Mouse (Mus musculus): Measurements from ENCODE around the gene Otp. TPM values are rescaled to one million over a fixed set of nuclear protein-coding genes. Genes with fewer than 3 reads are reported as not detected.

Gene Otp
- polyA plus RNA-seq, 1 experiment from 2014 or later = 15.8 TPM

DNA sequence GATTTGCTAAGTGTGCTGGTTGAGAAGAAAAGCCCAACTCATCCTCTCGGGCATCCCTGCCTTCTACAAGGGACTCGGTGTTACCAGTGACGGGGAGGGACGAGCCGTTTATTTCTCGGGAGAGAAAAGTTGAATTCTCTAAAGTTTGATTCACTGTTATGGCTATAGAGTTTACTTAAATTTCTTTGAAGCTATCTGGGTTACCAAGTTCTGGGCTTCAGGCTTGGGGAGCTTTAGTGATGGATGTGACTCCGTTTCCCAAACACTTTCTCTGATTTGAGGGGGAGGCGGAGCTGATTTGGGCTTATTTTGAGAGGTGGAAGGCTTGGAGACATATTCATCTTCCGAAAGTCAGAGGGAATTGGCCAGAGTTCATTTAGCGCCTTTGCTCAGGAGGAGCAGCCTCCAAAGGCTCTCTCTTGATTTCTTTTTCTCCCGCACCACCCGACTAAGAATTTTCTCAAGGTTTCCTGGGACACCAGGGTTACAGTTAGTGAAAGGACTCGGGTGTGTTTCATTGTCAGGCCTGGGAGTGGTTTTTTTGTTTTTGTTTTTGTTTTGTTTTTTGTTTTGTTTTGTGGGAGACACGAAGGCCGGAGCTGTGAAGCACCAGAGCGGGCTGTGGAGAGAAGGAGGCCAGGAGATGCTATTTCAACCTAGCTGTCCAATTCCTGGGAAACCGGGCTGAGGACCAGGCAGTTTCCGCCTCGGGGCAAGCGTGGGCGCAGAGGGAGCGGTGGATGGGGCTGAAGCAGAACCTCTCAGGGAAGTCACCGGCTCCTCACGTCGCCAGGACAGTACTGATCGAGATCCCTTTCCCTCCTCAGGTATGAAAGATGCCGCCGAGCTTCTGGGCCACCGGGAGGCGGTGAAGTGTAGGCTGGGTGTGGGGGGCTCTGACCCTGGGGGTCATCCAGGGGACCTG lies 1.1 kb downstream of the Otp start:
- Histone ChIP-seq H3K4me2 (replicated peaks) (no peak overlapping the region), H3K4me3 (peak overlapping the region; percentile 32), H3K36me3 (no peaks in the 10 kb centered on the region), H3K9me3 (replicated peaks) (no peaks in the 10 kb centered on the region), H3K4me1 (peaks cover 3% of the 10 kb centered on the region; the same call in 1 of the 2 replicates), H3K9ac (peak overlapping the region; percentile 54), H3K27ac (peak overlapping the region; percentile 72), H3K27me3 (peaks cover 71% of the 10 kb centered on the region)
- under 1% methylated on average over 30 of the region's 30 CpGs for WGBS
- ATAC-seq (ENCODE audit: low FRiP score) = no peak

DNA sequence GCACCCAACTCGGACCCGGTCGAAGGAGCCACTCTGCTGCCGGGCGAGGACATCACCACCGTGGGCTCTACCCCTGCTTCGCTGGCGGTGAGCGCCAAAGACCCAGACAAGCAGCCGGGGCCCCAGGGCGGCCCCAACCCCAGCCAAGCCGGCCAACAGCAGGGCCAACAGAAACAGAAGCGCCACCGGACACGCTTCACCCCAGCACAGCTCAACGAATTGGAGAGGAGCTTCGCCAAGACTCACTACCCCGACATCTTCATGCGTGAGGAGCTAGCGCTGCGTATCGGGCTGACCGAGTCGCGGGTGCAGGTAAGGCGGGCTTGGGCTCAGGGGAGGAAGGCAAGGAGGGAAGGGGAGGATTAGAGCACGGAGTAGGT lies 1.8 kb downstream of the Otp start:
- H3K27me3 ChIP-seq = peaks cover 77% of the 10 kb centered on the region
- peak overlapping the region; percentile 72 for H3K27ac ChIP-seq
- no peaks in the 10 kb centered on the region for H3K9me3 ChIP-seq (replicated peaks)
- H3K4me2 ChIP-seq (replicated peaks) = no peak overlapping the region
- under 1% methylated on average over 27 of the region's 27 CpGs for WGBS
- no peak for ATAC-seq (ENCODE audit: low FRiP score)
- H3K9ac ChIP-seq = peak overlapping the region; percentile 54
- peaks cover 3% of the 10 kb centered on the region; the same call in 1 of the 2 replicates for H3K4me1 ChIP-seq
- H3K4me3 ChIP-seq = peak overlapping the region; percentile 32
- no peaks in the 10 kb centered on the region for H3K36me3 ChIP-seq

DNA sequence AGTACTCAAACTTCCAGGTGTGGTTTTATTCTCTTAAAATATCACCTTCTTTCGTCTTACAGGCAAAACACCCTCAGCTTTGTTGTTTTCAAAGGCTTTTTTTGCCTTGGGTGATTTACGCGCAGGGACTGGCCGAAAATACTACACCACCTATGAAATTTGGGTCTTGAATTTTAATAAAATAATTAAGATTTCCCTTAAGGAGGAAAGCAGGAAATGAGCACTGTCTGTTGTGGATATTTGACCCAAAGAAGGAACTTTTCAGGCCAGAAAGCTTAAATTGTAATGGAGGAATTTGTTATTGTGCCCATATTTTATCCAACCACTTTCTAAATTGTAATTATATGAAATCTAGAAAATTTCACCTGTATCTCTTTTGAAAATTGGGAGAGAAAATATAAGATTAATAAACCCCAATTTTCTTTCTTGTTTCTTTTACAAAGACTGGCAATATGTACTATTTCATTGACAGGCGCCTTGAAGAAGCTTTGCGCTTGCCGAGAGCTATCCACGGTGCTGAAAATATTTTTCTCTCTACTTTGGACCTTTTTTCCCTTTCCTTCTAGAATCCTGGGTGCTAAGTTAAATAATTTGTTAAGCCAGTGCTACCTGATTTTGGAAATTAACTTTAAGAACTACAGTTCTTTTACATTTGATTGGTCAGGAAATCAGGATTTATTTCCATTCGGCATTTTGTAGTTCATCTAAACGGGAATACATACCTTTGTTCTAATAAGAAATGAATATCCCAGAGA lies 2.8 kb downstream of the Otp start:
- Histone ChIP-seq H3K36me3 (no peaks in the 10 kb centered on the region), H3K9me3 (replicated peaks) (no peaks in the 10 kb centered on the region), H3K4me1 (peaks cover 10% of the 10 kb centered on the region), H3K4me3 (peak overlapping the region; percentile 32), H3K27me3 (peaks cover 79% of the 10 kb centered on the region), H3K27ac (no peak overlapping the region; the same call in 1 of the 2 replicates), H3K9ac (no peak overlapping the region), H3K4me2 (replicated peaks) (no peak overlapping the region)
- no peak for ATAC-seq (ENCODE audit: low FRiP score)
- WGBS = 8% methylated on average over 10 of the region's 10 CpGs

DNA sequence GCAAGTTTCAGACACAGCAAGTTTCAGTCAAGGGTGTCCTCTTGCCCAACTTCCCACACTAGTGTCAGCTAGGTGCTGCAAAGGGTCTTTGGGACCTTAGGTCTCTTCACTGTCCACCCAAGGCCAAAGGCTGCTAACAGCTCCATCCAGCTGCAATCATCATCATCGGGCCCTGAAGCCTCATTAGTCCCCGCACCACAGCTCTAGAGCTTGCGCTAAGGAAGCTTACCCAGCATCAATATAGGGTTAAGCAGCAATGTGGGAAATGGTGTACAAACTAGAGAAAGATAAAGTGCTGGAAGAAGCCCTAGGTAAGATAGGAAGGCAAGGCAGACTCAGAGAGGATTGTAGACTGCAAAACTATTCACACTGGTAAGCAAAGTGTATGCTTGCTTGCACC lies 5.8 kb downstream of the Otp start:
- H3K4me3 ChIP-seq = peak overlapping the region; percentile 39; the same call in 1 of the 2 replicates
- no peak overlapping the region for H3K27ac ChIP-seq

DNA sequence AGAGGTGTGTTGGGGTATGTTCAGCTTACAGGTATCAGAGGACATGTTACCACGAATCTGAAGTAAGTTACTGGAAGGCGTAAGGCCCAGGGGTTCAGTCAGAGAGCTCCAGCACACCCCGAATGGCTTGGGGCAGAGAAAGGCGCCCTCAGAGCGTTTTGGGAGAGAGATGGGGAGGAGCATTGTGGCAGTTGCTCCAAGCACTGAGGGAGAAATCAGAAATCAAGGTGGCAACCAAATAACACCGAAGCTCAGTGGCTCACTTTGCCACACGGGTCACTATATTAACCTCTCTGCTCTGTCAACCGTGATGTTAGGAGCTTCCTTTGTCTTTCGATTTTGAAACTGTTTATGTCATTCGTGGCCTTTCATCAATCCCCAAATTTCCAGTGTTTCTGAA lies 6.8 kb downstream of the Otp start:
- peak overlapping the region; percentile 74 for H3K4me2 ChIP-seq (replicated peaks)
- peaks cover 20% of the 10 kb centered on the region for H3K4me1 ChIP-seq
- no peaks in the 10 kb centered on the region for H3K36me3 ChIP-seq
- H3K9ac ChIP-seq = no peak overlapping the region
- H3K27ac ChIP-seq = peak overlapping the region; percentile 75
- WGBS = 1% methylated on average over 10 of the region's 10 CpGs
- ATAC-seq (ENCODE audit: low FRiP score) = no peak
- H3K9me3 ChIP-seq (replicated peaks) = no peaks in the 10 kb centered on the region
- H3K27me3 ChIP-seq = peaks cover 81% of the 10 kb centered on the region
- H3K4me3 ChIP-seq = peak overlapping the region; percentile 39

More for the DNA sequence above, 5.8 kb downstream of the Otp start:
- Histone ChIP-seq H3K27me3 (peaks cover 85% of the 10 kb centered on the region), H3K36me3 (no peaks in the 10 kb centered on the region), H3K4me1 (peaks cover 20% of the 10 kb centered on the region), H3K4me2 (replicated peaks) (peak overlapping the region; percentile 37), H3K9ac (no peak overlapping the region), H3K9me3 (replicated peaks) (no peaks in the 10 kb centered on the region)
- 0% methylated on average over 3 of the region's 3 CpGs for WGBS
- ATAC-seq (ENCODE audit: low FRiP score) = no peak

DNA sequence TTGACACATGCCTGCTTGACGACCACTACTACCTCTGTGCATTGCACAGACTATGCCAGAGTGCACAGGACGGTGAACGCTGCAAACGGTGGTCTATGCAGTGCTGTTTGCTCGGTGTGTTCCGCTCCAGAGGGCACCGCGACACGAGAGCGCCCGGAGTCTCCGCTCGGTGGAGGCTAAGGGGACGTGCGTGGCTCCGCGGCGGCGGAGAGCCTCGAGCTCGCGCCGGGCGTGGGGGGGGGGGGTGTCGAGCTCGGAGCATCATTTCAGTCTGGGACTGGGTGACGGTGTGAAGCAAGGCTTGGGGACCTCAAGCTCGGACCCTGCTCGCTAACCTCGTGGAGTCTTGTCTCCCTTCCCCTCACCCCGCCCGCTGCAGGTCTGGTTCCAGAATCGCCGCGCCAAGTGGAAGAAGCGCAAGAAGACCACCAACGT lies 7.3 kb downstream of the Otp start:
- peak overlapping the region; percentile 74 for H3K4me2 ChIP-seq (replicated peaks)
- H3K4me3 ChIP-seq = peak overlapping the region; percentile 39
- H3K9me3 ChIP-seq (replicated peaks) = no peaks in the 10 kb centered on the region
- no peaks in the 10 kb centered on the region for H3K36me3 ChIP-seq
- peaks cover 81% of the 10 kb centered on the region for H3K27me3 ChIP-seq
- ATAC-seq (ENCODE audit: low FRiP score) = peak; percentile 58
- H3K4me1 ChIP-seq = peaks cover 20% of the 10 kb centered on the region
- peak overlapping the region; percentile 58; the same call in 1 of the 2 replicates for H3K9ac ChIP-seq
- peak overlapping the region; percentile 75 for H3K27ac ChIP-seq
- WGBS = under 1% methylated on average over 36 of the region's 37 CpGs

DNA sequence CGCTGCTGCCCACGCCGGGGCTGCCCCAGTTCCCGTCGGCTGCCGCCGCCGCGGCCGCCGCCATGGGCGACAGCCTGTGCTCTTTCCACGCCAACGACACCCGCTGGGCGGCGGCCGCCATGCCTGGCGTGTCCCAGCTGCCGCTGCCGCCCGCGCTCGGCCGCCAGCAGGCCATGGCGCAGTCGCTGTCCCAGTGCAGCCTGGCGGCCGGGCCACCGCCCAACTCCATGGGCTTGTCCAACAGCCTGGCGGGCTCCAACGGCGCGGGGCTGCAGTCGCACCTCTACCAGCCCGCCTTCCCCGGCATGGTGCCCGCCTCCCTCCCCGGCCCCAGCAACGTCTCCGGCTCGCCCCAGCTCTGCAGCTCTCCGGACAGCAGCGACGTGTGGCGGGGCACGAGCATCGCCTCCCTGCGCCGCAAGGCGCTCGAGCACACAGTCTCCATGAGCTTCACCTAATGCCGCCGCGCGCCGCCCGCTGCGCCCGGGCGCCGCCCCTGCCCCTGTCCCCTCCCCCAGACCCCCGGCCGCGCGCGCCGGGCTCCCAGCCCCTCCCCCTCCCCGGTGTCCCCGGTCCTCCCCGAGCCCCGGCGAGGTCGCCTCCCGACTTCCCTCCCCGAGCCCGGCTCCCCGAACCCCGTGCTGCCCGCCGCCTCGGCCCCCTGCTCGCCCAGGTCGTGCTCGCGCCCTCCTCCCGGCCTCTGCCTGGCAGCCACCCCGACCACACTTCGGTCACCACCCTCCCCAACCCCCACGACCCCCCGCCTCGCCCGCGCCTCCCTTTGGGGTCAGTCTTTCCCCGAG lies 8.0 kb downstream of the Otp start:
- no peaks in the 10 kb centered on the region for H3K36me3 ChIP-seq
- H3K4me3 ChIP-seq = peak overlapping the region; percentile 39
- peaks cover 20% of the 10 kb centered on the region for H3K4me1 ChIP-seq
- ATAC-seq (ENCODE audit: low FRiP score) = peak; percentile 67
- H3K27me3 ChIP-seq = peaks cover 82% of the 10 kb centered on the region
- WGBS = under 1% methylated on average over 92 of the region's 95 CpGs
- H3K9ac ChIP-seq = peak overlapping the region; percentile 58
- H3K27ac ChIP-seq = peak overlapping the region; percentile 75
- peak overlapping the region; percentile 74 for H3K4me2 ChIP-seq (replicated peaks)
- H3K9me3 ChIP-seq (replicated peaks) = no peaks in the 10 kb centered on the region

DNA sequence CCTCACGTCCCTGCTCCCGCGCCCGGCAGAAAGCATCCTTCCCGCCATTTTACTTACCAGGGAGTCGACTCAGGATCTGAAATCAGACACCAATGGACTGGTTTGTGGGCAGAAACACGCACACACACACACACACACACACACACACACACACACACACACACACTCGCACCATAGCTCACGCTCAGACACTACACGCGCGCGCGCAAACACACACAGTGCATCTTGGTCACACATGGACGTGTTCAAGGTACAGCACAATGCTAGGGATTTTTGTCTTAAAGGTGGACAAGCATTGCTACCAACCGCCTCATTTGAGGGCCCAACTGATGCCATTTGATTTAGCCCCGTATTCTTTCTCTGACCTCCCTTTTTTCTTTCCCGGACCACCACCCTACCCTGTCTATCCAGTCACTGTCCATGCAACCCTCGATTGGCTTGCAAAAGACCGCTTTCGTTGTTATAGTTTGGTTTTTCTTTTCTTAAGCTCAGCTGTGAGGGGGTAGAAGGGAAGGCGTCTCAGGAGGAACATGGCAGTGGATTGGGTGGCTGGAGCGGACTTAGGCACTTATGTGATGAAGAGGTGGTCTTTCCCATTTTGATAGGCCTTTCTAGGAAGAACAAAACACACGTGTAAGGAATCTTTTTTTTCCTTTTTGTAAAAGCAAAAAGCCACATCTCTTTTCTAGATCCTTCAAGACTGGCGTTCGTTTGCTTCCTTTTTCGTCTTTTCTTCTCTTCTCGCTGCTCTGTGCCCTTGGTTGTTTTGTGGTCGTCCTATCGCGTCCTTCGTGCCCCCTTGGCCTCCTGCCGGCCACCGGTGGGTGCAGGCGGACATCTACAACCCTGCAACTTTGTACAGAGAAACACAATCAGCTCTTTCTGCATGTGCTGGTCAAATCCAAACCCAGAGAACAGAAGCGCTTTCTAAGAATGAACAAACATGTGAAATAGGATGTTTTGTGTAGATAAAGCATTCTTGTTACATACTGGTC lies 8.9 kb downstream of the Otp start:
- no peak for ATAC-seq (ENCODE audit: low FRiP score)

DNA sequence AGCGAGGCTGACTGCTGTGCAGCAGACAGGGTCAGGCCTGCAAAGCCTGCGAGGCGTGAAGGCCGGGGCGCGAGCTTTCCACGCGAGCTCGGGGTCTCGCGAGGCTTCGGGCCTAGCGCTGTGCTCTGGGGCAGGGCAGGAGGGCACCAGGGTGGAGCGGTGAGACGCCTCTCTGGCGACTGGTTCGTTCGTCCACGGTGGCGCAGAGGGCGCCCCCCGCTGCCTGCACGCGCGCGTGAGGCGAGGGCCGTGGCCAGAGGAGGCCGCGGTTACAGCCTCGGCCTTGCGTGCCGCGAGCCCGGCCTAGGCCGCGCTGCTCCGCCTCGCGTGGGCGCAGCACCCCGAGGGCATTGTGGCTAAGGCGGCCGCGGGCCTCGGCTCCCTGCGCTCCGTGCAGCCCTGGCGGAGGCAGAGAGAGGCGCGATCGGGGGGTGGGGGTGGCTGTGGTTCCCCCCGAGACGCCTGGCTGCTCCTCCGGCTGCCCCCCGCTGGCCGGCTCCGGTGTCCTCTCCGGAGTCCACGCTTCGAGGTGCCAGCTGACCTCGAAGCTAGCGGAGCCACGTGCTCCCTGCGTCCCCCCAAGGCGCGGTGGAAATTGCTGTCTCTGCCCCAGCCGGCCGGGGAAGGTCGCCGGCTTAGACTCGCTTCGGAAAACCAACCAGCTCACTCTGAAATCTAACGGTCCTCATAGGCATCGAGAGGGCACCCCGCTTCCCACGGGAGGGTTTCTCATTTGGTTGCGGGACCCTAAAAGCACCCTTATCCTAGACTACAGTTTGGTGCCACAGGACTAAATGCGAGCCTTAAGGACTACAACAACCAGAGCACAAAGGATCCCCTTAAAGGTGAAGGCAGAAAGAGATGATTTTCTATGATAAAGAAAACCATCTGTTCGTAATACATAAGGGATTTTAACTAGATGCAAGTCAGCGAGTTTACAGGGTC lies 10.2 kb downstream of the Otp start:
- Histone ChIP-seq H3K36me3 (no peaks in the 10 kb centered on the region), H3K27ac (peak overlapping the region; percentile 74), H3K9ac (peak overlapping the region; percentile 39), H3K9me3 (replicated peaks) (no peaks in the 10 kb centered on the region), H3K27me3 (peaks cover 90% of the 10 kb centered on the region), H3K4me2 (replicated peaks) (peak overlapping the region; percentile 38), H3K4me3 (peak overlapping the region; percentile 20), H3K4me1 (peaks cover 20% of the 10 kb centered on the region)
- ATAC-seq (ENCODE audit: low FRiP score) = peak; percentile 41
- 2% methylated on average over 65 of the region's 81 CpGs for WGBS

More for the DNA sequence above, 8.9 kb downstream of the Otp start:
- Histone ChIP-seq H3K9ac (peak overlapping the region; percentile 58), H3K4me1 (peaks cover 20% of the 10 kb centered on the region), H3K27ac (peak overlapping the region; percentile 75), H3K27me3 (peaks cover 87% of the 10 kb centered on the region), H3K36me3 (no peaks in the 10 kb centered on the region), H3K9me3 (replicated peaks) (no peaks in the 10 kb centered on the region), H3K4me2 (replicated peaks) (peak overlapping the region; percentile 74), H3K4me3 (peak overlapping the region; percentile 39)
- WGBS = 2% methylated on average over 36 of the region's 36 CpGs

DNA sequence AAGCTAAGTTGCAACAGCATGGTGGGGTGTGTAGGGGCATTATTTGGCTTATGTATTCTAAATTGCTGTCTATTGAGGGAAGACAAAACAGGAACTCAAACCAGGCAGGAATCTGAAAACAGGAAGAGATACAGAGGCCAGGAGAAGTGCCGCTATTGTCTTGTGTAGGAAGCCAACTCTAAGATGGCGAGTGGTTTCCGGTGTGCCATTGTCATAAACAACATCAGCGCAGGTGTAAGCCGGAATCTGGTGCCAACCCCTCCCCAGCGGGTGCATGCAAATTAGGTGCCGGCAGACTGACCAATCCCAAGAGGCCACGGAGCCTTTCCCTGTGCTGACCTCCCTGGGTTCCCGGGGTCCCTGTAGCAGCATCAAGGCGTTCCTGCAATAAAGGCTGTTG lies 32.4 kb downstream of the Otp start:
- WGBS = 90% methylated on average over 10 of the region's 10 CpGs
- no peak overlapping the region for H3K27ac ChIP-seq
- H3K27me3 ChIP-seq = 0 out of 2 replicates have a peak, but pooled peaks cover 7% of the 10 kb centered on the region
- H3K36me3 ChIP-seq = no peaks in the 10 kb centered on the region
- no peak overlapping the region for H3K4me3 ChIP-seq
- H3K9ac ChIP-seq = no peak overlapping the region
- no peak overlapping the region for H3K4me2 ChIP-seq (replicated peaks)
- no peak for ATAC-seq (ENCODE audit: low FRiP score)
- H3K9me3 ChIP-seq (replicated peaks) = no peaks in the 10 kb centered on the region
- H3K4me1 ChIP-seq = peaks cover 2% of the 10 kb centered on the region; the same call in 1 of the 2 replicates

All from hindbrain, embryonic 12.5 days (tissue).